Mouse (Mus musculus): ENCODE data around the gene Osbpl2.

- TF ChIP-seq GATA1 (IDR thresholded peaks at IDR 0.05; ENCODE audit: low read length) (no peak), TAL1 (IDR thresholded peaks at IDR 0.05; ENCODE audit: low read length) (no peak)
These were observed 55.0 kb downstream of the Osbpl2 start for GRCm38 (mm10) chr2:180174121-180174520.
